ENCODE assay signal across 8 mouse cellular contexts in the genomic region with DNA sequence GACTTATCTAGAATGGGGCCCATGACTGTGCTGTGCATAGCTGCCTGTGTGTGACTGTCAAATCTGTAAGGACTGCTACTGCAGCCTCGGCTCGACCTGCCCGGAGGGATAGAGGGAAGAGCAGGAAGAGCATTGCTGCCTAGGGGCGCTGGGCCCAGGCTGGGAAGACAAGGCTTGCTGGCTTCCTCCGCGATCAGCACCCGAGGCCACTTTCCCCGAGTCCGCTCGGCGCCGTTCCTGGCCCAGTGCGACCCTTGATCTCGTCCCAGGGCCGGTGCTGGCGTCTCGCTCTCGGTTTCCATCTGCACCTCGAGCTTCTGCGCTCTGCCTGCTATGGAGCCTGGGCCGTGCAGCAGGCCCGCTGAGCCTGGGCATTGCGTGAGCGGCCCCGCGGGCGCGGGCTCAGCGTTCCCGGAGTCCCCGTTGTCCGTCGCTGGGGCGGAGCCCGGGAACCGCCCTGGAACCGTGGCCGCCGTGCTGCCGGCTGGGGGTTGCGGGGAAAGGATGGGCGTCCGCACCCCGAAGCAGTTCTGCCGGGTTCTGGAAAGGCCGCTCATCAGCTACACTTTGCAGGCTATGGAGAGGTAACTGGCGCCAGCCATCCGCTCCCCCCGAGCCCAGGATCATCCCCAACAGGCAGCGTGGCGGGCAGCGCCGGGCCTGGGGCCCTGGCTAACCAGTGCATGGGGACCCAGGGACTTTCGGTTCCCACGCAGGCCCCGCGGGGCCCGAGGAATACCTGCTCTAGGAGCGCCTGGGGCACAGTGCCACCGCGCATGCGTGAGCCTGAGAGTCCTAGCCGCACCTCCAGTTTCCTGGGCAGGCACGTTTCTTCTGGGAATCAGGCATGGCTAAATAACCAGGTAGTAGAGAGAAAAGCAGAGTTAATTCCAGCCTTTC. TPM values are rescaled to one million over a fixed set of nuclear protein-coding genes. Genes with fewer than 3 reads are reported as not detected.
DNase-seq lines count a peak whose midpoint lies in the region; ATAC-seq lines count a peak whose summit lies in the region.

Gene Ispd, plus strand, starts transcription at position 10 of the 900 bp plus-strand sequence.
Gene D630036H23Rik, minus strand, starts transcription at position 741 of the 900 bp plus-strand sequence.

- H3K4me1 ChIP-seq in embryonic facial prominence, embryonic 12.5 days, result peaks cover 13% of the 10 kb centered on the region; the same call in 1 of the 2 replicates
- peaks cover 16% of the 10 kb centered on the region for H3K4me1 ChIP-seq in limb, embryonic 12.5 days (replicated peaks)
- H3K4me1 ChIP-seq in midbrain, embryonic 14.5 days (ENCODE audit: control insufficient read depth, insufficient read depth, low read length), result peaks cover 5% of the 10 kb centered on the region; the same call in 1 of the 2 replicates

- no peaks in the 10 kb centered on the region for H3K27me3 ChIP-seq in embryonic facial prominence, embryonic 12.5 days
- no peaks in the 10 kb centered on the region for H3K27me3 ChIP-seq in limb, embryonic 12.5 days
- no peaks in the 10 kb centered on the region for H3K27me3 ChIP-seq in midbrain, embryonic 14.5 days (ENCODE audit: control insufficient read depth, insufficient read depth, low read length)

- H3K27ac ChIP-seq in embryonic facial prominence, embryonic 12.5 days, result peak within 1 kb of the TSS; percentile 96
- peak within 1 kb of the TSS; percentile 97 for H3K27ac ChIP-seq in limb, embryonic 12.5 days
- peak within 1 kb of the TSS; percentile 97 for H3K27ac ChIP-seq in midbrain, embryonic 14.5 days (replicated peaks; ENCODE audit: low read depth, low read length)

- DNase-seq in 3T3-L1 (ENCODE audit: low read depth, low spot score), result peak; percentile 86
- DNase-seq in adrenal gland, postnatal 36 days, result peak; percentile 92 to 94
- DNase-seq in heart, adult 8-10 months (ENCODE audit: low spot score), result peak; percentile 86
- DNase-seq in kidney, adult 8-10 months, result peak; percentile 89 to 91
- peak; percentile 93 for DNase-seq in midbrain, embryonic 14.5 days
- peak; percentile 40 for DNase-seq in spleen, adult 12 weeks (ENCODE audit: low spot score)

- no peaks in the 10 kb centered on the region for H3K36me3 ChIP-seq in embryonic facial prominence, embryonic 12.5 days
- no peaks in the 10 kb centered on the region for H3K36me3 ChIP-seq in limb, embryonic 12.5 days
- no peaks in the 10 kb centered on the region for H3K36me3 ChIP-seq in midbrain, embryonic 14.5 days (ENCODE audit: control insufficient read depth, insufficient read depth, low read length)

- WGBS in embryonic facial prominence, embryonic 12.5 days, result under 1% methylated on average over 63 of the region's 64 CpGs
- WGBS in limb, embryonic 12.5 days, result under 1% methylated on average over 64 of the region's 64 CpGs
- under 1% methylated on average over 64 of the region's 64 CpGs for WGBS in midbrain, embryonic 14.5 days

- peak within 1 kb of the TSS; percentile 94 for H3K9ac ChIP-seq in embryonic facial prominence, embryonic 12.5 days
- peak within 1 kb of the TSS; percentile 94 for H3K9ac ChIP-seq in limb, embryonic 12.5 days (replicated peaks)
- H3K9ac ChIP-seq in midbrain, embryonic 14.5 days (replicated peaks; ENCODE audit: low read length), result peak within 1 kb of the TSS; percentile 95

- peak; percentile 85 for ATAC-seq in embryonic facial prominence, embryonic 12.5 days (ENCODE audit: insufficient number of reproducible peaks, insufficient read depth, low FRiP score, low TSS enrichment)
- peak; percentile 87 for ATAC-seq in limb, embryonic 12.5 days (ENCODE audit: insufficient number of reproducible peaks, insufficient read depth, low FRiP score, low TSS enrichment, low read depth)
- peak; percentile 92 for ATAC-seq in midbrain, embryonic 14.5 days (ENCODE audit: low FRiP score, low TSS enrichment)

- H3K4me3 ChIP-seq in embryonic facial prominence, embryonic 12.5 days, result peak within 1 kb of the TSS; percentile 64
- peak within 1 kb of the TSS; percentile 67 for H3K4me3 ChIP-seq in limb, embryonic 12.5 days (replicated peaks)
- peak within 1 kb of the TSS; percentile 62 for H3K4me3 ChIP-seq in midbrain, embryonic 14.5 days (replicated peaks; ENCODE audit: low read depth, low read length)

- H3K4me2 ChIP-seq in embryonic facial prominence, embryonic 12.5 days (replicated peaks), result peak within 1 kb of the TSS; percentile 71
- peak within 1 kb of the TSS; percentile 75 for H3K4me2 ChIP-seq in limb, embryonic 12.5 days
- peak within 1 kb of the TSS; percentile 79 for H3K4me2 ChIP-seq in midbrain, embryonic 14.5 days (ENCODE audit: low read length)

- no peaks in the 10 kb centered on the region for H3K9me3 ChIP-seq in embryonic facial prominence, embryonic 12.5 days
- no peaks in the 10 kb centered on the region for H3K9me3 ChIP-seq in limb, embryonic 12.5 days
- no peaks in the 10 kb centered on the region for H3K9me3 ChIP-seq in midbrain, embryonic 14.5 days (ENCODE audit: control insufficient read depth, low read length)

RNA-seq across cellular contexts. Expression of gene Ispd, which starts in this region (rescaled TPM):
- 10 to 100 TPM in 1 of 2 experiments, 1 to 10 TPM in 1; 7.8 to 10.1 TPM for total RNA-seq in adrenal gland, postnatal 36 days (2021)
- 10.6 and 12.1 TPM in 2 replicates for polyA plus RNA-seq in embryonic facial prominence, embryonic 12.5 days (2016; fragmentation: Nextera tagmentation; extraction: Ambion mirVana)
- total RNA-seq in heart, adult 8-10 months (2022), result 1 to 10 TPM; 4.0 to 5.7 (median 4.9) TPM
- polyA plus RNA-seq in limb, embryonic 12.5 days (2016; fragmentation: Nextera tagmentation; extraction: Ambion mirVana), result 7.2 and 7.6 TPM in 2 replicates
- polyA plus RNA-seq in midbrain, embryonic 14.5 days (2014; fragmentation: Nextera tagmentation; extraction: Ambion mirVana), result 10.7 and 13.1 TPM in 2 replicates

RNA-seq across cellular contexts. Expression of gene D630036H23Rik, which starts in this region (rescaled TPM):
- 1 to 10 TPM; 1.3 to 2.0 TPM for total RNA-seq in adrenal gland, postnatal 36 days (2021)
- polyA plus RNA-seq in embryonic facial prominence, embryonic 12.5 days (2016; fragmentation: Nextera tagmentation; extraction: Ambion mirVana), result 1.6 and 2.0 TPM in 2 replicates
- 1 to 10 TPM in 2 of 4 experiments, under 1 TPM in 2; 0.60 to 2.7 (median 1.3) TPM for total RNA-seq in heart, adult 8-10 months (2022)
- 2.0 and 2.7 TPM in 2 replicates for polyA plus RNA-seq in limb, embryonic 12.5 days (2016; fragmentation: Nextera tagmentation; extraction: Ambion mirVana)
- 2.6 and 4.4 TPM in 2 replicates for polyA plus RNA-seq in midbrain, embryonic 14.5 days (2014; fragmentation: Nextera tagmentation; extraction: Ambion mirVana)

Comparison
In these comparisons a context has a peak if more than half of its experiments do, and no peak if none do; other contexts are left out.
1. Peak in every context shown above with its lines: DNase-seq, ATAC-seq, H3K4me3 ChIP-seq and H3K27ac ChIP-seq.
2. DNase-seq: peak in every context shown above with its lines; median percentile 93 in adrenal gland, postnatal 36 days; 93 in midbrain, embryonic 14.5 days; 90 in kidney, adult 8-10 months; 86 in 3T3-L1; 86 in heart, adult 8-10 months; 40 in spleen, adult 12 weeks.